Mouse (Mus musculus): ENCODE results near the gene Flywch2.

DNA sequence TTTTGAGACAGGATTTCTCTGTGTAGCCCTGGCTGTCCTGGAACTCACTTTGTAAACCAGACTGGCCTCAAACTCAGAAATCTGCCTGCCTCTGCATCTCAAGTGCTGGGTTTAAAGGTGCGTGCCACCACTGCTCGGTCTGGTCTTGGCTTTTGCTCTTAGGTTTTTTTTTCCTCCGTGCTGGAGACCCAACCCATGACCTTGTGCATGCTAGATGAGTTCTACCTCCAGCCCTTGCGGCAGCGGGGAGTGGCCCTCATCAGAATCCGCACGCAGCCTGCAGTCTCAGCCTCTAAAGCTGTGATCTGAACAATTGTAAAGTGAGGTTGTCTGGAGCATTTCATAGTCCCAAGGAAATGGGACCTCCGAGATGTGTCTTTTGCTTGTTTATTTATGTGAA lies 9.4 kb upstream of the Flywch2 start:
- no peak for TF ChIP-seq GATA1 (IDR thresholded peaks at IDR 0.05; ENCODE audit: borderline replicate concordance, low read length)
- no peak for TF ChIP-seq FLI1 (IDR thresholded peaks at IDR 0.05; ENCODE audit: low read length)

Data from megakaryocyte, embryonic 14.5 days (primary cell).